Mouse (Mus musculus) erythroblast, adult 5-6 weeks (primary cell): Measurements from ENCODE around the gene Zfp574. TPM values are rescaled to one million over a fixed set of nuclear protein-coding genes. Genes with fewer than 3 reads are reported as not detected.

Experiments used
- ATAC-seq: replicated peaks from 2 replicates; pipeline ENCODE4 v1.8.0; 2016; ENCODE audit warnings: moderate number of reproducible peaks, mild to moderate bottlenecking, moderate TSS enrichment, inconsistent platforms; ENCODE audit not compliant: poor library complexity, low FRiP score, severe bottlenecking
- total RNA-seq, 2 experiments: library from RNA; stranded (forward) in 1 of 2; stranded (reverse) in 1 of 2; fragments of 150-400 nt in 1 of 2; fragments of 200-764, 138-1000 nt in 1 of 2; gene quantifications; 2 replicates each; pipeline versions ENCODE4 v1.2.3 to v1.2.4; 2015 to 2017; ENCODE audit warnings: low replicate concordance in 2 of 2

Zfp574 gene
- total RNA-seq, 2 experiments from 2014 or later, result 2.0 to 2.7 TPM

GRCm38 (mm10) chr7:25106790-25107502 lies 34.6 kb downstream of the Zfp574 start:
- ATAC-seq, result no peak

- ATAC-seq, result no peak
These were observed 37.0 kb downstream of the Zfp574 start for GRCm38 (mm10) chr7:25109355-25109754.

- ATAC-seq, result no peak
These were observed 38.0 kb downstream of the Zfp574 start for GRCm38 (mm10) chr7:25110336-25110735.

- no peak for ATAC-seq
These were observed 40.0 kb downstream of the Zfp574 start for GRCm38 (mm10) chr7:25112178-25112955.

GRCm38 (mm10) chr7:25112956-25113603 lies 40.7 kb downstream of the Zfp574 start:
- ATAC-seq, result no peak

- ATAC-seq, result no peak
These were observed 47.9 kb downstream of the Zfp574 start for GRCm38 (mm10) chr7:25120061-25120834.

- 0 out of 2 replicates have a peak, but pooled peaks have one; percentile 22 for ATAC-seq
These were observed 48.9 kb downstream of the Zfp574 start for GRCm38 (mm10) chr7:25121240-25121786.

- ATAC-seq, result no peak
These were observed 53.4 kb downstream of the Zfp574 start for GRCm38 (mm10) chr7:25125716-25126281.

- ATAC-seq, result no peak
These were observed 55.6 kb downstream of the Zfp574 start for GRCm38 (mm10) chr7:25127971-25128370.

- no peak for ATAC-seq
These were observed 57.1 kb downstream of the Zfp574 start for GRCm38 (mm10) chr7:25129390-25129979.

GRCm38 (mm10) chr7:25130565-25130964 lies 58.2 kb downstream of the Zfp574 start:
- no peak for ATAC-seq

- no peak for ATAC-seq
These were observed 58.9 kb downstream of the Zfp574 start for GRCm38 (mm10) chr7:25131247-25131646.

GRCm38 (mm10) chr7:25132318-25132960 lies 60.1 kb downstream of the Zfp574 start:
- no peak for ATAC-seq

Other genes starting within 250 kb of the Zfp574 start
- not detected in 2 replicates for gene Gm9844, start 210.4 kb upstream of the Zfp574 start, total RNA-seq (2015; ENCODE audit: low replicate concordance)
- 1.4 TPM in 1 of 2 replicates, not detected in the other for gene Gm9844, start 210.4 kb upstream of the Zfp574 start, total RNA-seq (2017; ENCODE audit: low replicate concordance)
- gene Lypd4, start 202.6 kb upstream of the Zfp574 start, total RNA-seq (2015; ENCODE audit: low replicate concordance), result not detected in 2 replicates
- gene Lypd4, start 202.6 kb upstream of the Zfp574 start, total RNA-seq (2017; ENCODE audit: low replicate concordance), result not detected in 2 replicates
- not detected in 2 replicates for gene Dmrtc2, start 202.5 kb upstream of the Zfp574 start, total RNA-seq (2015; ENCODE audit: low replicate concordance)
- not detected in 2 replicates for gene Dmrtc2, start 202.5 kb upstream of the Zfp574 start, total RNA-seq (2017; ENCODE audit: low replicate concordance)
- gene Rps19, start 188.2 kb upstream of the Zfp574 start, total RNA-seq (2015; ENCODE audit: low replicate concordance), result 474 and 634 TPM in 2 replicates
- 204 and 237 TPM in 2 replicates for gene Rps19, start 188.2 kb upstream of the Zfp574 start, total RNA-seq (2017; ENCODE audit: low replicate concordance)
- gene Cd79a, start 175.2 kb upstream of the Zfp574 start, total RNA-seq (2015; ENCODE audit: low replicate concordance), result 0.84 and 0.96 TPM in 2 replicates
- gene Cd79a, start 175.2 kb upstream of the Zfp574 start, total RNA-seq (2017; ENCODE audit: low replicate concordance), result 0.43 TPM in 1 of 2 replicates, not detected in the other
- 39.7 and 42.3 TPM in 2 replicates for gene Arhgef1, start 169.7 kb upstream of the Zfp574 start, total RNA-seq (2015; ENCODE audit: low replicate concordance)
- 25.0 and 31.2 TPM in 2 replicates for gene Arhgef1, start 169.7 kb upstream of the Zfp574 start, total RNA-seq (2017; ENCODE audit: low replicate concordance)
- gene Gm4881, start 128.1 kb upstream of the Zfp574 start, total RNA-seq (2015; ENCODE audit: low replicate concordance), result not detected in 2 replicates
- gene Gm4881, start 128.1 kb upstream of the Zfp574 start, total RNA-seq (2017; ENCODE audit: low replicate concordance), result not detected in 2 replicates
- gene Rabac1, start 99.8 kb upstream of the Zfp574 start, total RNA-seq (2015; ENCODE audit: low replicate concordance), result 11.7 and 35.0 TPM in 2 replicates
- gene Rabac1, start 99.8 kb upstream of the Zfp574 start, total RNA-seq (2017; ENCODE audit: low replicate concordance), result 11.0 and 11.3 TPM in 2 replicates
- gene Atp1a3, start 66.6 kb upstream of the Zfp574 start, total RNA-seq (2015; ENCODE audit: low replicate concordance), result 11.5 and 14.6 TPM in 2 replicates
- gene Atp1a3, start 66.6 kb upstream of the Zfp574 start, total RNA-seq (2017; ENCODE audit: low replicate concordance), result 3.8 and 4.9 TPM in 2 replicates
- 4.0 and 8.1 TPM in 2 replicates for gene Grik5, start 221 bp upstream of the Zfp574 start, total RNA-seq (2015; ENCODE audit: low replicate concordance)
- gene Grik5, start 221 bp upstream of the Zfp574 start, total RNA-seq (2017; ENCODE audit: low replicate concordance), result 6.6 and 14.4 TPM in 2 replicates
- gene Pou2f2, start 107.2 kb downstream of the Zfp574 start, total RNA-seq (2015; ENCODE audit: low replicate concordance), result 3.1 and 4.8 TPM in 2 replicates
- gene Pou2f2, start 107.2 kb downstream of the Zfp574 start, total RNA-seq (2017; ENCODE audit: low replicate concordance), result 0.56 and 1.2 TPM in 2 replicates
- gene Dedd2, start 148.0 kb downstream of the Zfp574 start, total RNA-seq (2015; ENCODE audit: low replicate concordance), result 53.8 and 59.1 TPM in 2 replicates
- gene Dedd2, start 148.0 kb downstream of the Zfp574 start, total RNA-seq (2017; ENCODE audit: low replicate concordance), result 164 and 194 TPM in 2 replicates
- 25.4 and 27.4 TPM in 2 replicates for gene Zfp526, start 148.9 kb downstream of the Zfp574 start, total RNA-seq (2015; ENCODE audit: low replicate concordance)
- 33.7 and 37.7 TPM in 2 replicates for gene Zfp526, start 148.9 kb downstream of the Zfp574 start, total RNA-seq (2017; ENCODE audit: low replicate concordance)
- gene Gsk3a, start 165.3 kb downstream of the Zfp574 start, total RNA-seq (2015; ENCODE audit: low replicate concordance), result 35.2 and 39.5 TPM in 2 replicates
- 24.2 and 29.0 TPM in 2 replicates for gene Gsk3a, start 165.3 kb downstream of the Zfp574 start, total RNA-seq (2017; ENCODE audit: low replicate concordance)
- gene Erf, start 178.2 kb downstream of the Zfp574 start, total RNA-seq (2015; ENCODE audit: low replicate concordance), result 3.3 and 3.6 TPM in 2 replicates
- 2.4 and 2.6 TPM in 2 replicates for gene Erf, start 178.2 kb downstream of the Zfp574 start, total RNA-seq (2017; ENCODE audit: low replicate concordance)
- gene Cic, start 195.1 kb downstream of the Zfp574 start, total RNA-seq (2015; ENCODE audit: low replicate concordance), result 60.2 and 77.4 TPM in 2 replicates
- 15.3 and 26.6 TPM in 2 replicates for gene Cic, start 195.1 kb downstream of the Zfp574 start, total RNA-seq (2017; ENCODE audit: low replicate concordance)
- gene Pafah1b3, start 225.4 kb downstream of the Zfp574 start, total RNA-seq (2015; ENCODE audit: low replicate concordance), result 1.9 and 2.9 TPM in 2 replicates
- 0.98 TPM in 1 of 2 replicates, not detected in the other for gene Pafah1b3, start 225.4 kb downstream of the Zfp574 start, total RNA-seq (2017; ENCODE audit: low replicate concordance)
- not detected in 2 replicates for gene Prr19, start 228.8 kb downstream of the Zfp574 start, total RNA-seq (2015; ENCODE audit: low replicate concordance)
- gene Prr19, start 228.8 kb downstream of the Zfp574 start, total RNA-seq (2017; ENCODE audit: low replicate concordance), result not detected in 2 replicates
- not detected in 2 replicates for gene Tmem145, start 233.5 kb downstream of the Zfp574 start, total RNA-seq (2015; ENCODE audit: low replicate concordance)
- gene Tmem145, start 233.5 kb downstream of the Zfp574 start, total RNA-seq (2017; ENCODE audit: low replicate concordance), result not detected in 2 replicates
- gene Megf8, start 244.6 kb downstream of the Zfp574 start, total RNA-seq (2015; ENCODE audit: low replicate concordance), result 0.19 and 0.42 TPM in 2 replicates
- 0.14 TPM in 1 of 2 replicates, not detected in the other for gene Megf8, start 244.6 kb downstream of the Zfp574 start, total RNA-seq (2017; ENCODE audit: low replicate concordance)